Mouse (Mus musculus): ENCODE results near the gene Ddost. TPM values are rescaled to one million over a fixed set of nuclear protein-coding genes. Genes with fewer than 3 reads are reported as not detected.

Gene Ddost
- polyA plus RNA-seq, 1 experiment, result 221 TPM

DNA sequence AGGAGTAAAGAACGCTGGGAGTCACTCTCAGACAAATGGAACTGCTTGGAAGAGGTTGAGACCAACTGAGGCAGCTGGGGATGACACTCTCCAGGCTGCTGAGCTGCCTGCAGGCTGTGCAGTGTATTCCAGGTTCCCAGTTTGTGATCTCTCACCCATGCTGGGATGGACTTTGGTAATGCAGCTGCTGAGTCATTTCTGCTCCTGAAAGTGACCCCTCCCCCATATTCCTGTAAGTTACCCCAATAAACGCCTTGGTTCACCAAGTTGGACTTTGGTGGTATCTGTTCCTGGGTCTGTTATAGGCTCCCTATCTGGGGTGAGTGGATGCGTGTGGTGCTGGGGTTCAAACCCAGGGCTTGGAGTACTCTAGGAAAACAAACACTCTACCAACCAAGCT lies 53.6 kb downstream of the Ddost start:
- no peak overlapping the region for H3K27ac ChIP-seq (ENCODE audit: insufficient read depth, low read length)
- TF ChIP-seq POLR2A (IDR thresholded peaks at IDR 0.05; ENCODE audit: low read depth, low read length) (no peak), CTCF (IDR thresholded peaks at IDR 0.05; ENCODE audit: borderline replicate concordance, insufficient read depth, low read length) (no peak)
- H3K4me3 ChIP-seq (ENCODE audit: insufficient read depth, low read length), result no peak overlapping the region
- no peaks in the 10 kb centered on the region for H3K4me1 ChIP-seq (ENCODE audit: control insufficient read depth, insufficient read depth, low read length)

DNA sequence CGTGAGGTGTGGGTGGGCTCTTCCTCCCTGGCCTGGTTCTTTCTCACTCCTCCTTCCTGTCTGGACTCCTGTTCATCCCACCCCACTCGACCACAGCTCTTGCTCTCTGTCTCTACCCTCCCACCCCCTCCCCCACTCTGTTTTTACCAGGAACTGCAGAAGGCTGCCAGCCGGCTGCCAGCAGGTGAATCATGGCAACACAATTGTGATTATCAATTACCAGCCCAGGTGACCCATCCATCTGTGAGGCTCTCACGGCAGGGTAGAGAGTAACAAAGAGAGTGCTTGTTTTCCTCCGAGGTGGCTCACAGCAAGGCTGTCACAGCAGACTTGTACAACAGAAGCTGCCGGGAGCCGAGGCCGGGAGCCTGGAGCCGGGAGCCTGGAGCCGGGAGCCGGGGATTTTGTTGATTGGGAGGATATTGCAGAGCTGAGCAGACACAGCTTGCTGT lies 56.9 kb downstream of the Ddost start:
- Histone ChIP-seq H3K4me3 (ENCODE audit: insufficient read depth, low read length) (no peak overlapping the region), H3K27ac (ENCODE audit: insufficient read depth, low read length) (no peak overlapping the region), H3K4me1 (ENCODE audit: control insufficient read depth, insufficient read depth, low read length) (no peaks in the 10 kb centered on the region)
- no peak for TF ChIP-seq CTCF (IDR thresholded peaks at IDR 0.05; ENCODE audit: borderline replicate concordance, insufficient read depth, low read length)
- TF ChIP-seq POLR2A (IDR thresholded peaks at IDR 0.05; ENCODE audit: low read depth, low read length), result no peak

Other genes with a start within 250 kb of the Ddost start
- gene Hp1bp3, start 88.4 kb upstream of the Ddost start, polyA plus RNA-seq (2011; ENCODE audit: insufficient read length, low read depth, missing spikeins), result 110 and 153 TPM in 2 replicates
- gene Sh2d5, start 54.3 kb upstream of the Ddost start, polyA plus RNA-seq (2011; ENCODE audit: insufficient read length, low read depth, missing spikeins), result 0.42 and 0.68 TPM in 2 replicates
- gene Kif17, start 54.3 kb upstream of the Ddost start, polyA plus RNA-seq (2011; ENCODE audit: insufficient read length, low read depth, missing spikeins), result 0.51 TPM in 1 of 2 replicates, not detected in the other
- 17.5 and 19.1 TPM in 2 replicates for gene Pink1, start 21.6 kb downstream of the Ddost start, polyA plus RNA-seq (2011; ENCODE audit: insufficient read length, low read depth, missing spikeins)
- gene Cda, start 63.3 kb downstream of the Ddost start, polyA plus RNA-seq (2011; ENCODE audit: insufficient read length, low read depth, missing spikeins), result 1.0 and 1.2 TPM in 2 replicates
- gene Fam43b, start 91.8 kb downstream of the Ddost start, polyA plus RNA-seq (2011; ENCODE audit: insufficient read length, low read depth, missing spikeins), result not detected in 2 replicates
- 14.4 and 15.8 TPM in 2 replicates for gene Mul1, start 129.9 kb downstream of the Ddost start, polyA plus RNA-seq (2011; ENCODE audit: insufficient read length, low read depth, missing spikeins)
- 5.6 and 7.2 TPM in 2 replicates for gene Camk2n1, start 149.6 kb downstream of the Ddost start, polyA plus RNA-seq (2011; ENCODE audit: insufficient read length, low read depth, missing spikeins)

Data from embryonic fibroblast, embryonic 13.5 days (primary cell).